Mouse (Mus musculus) mouse trophoblast stem cell (cell line): ENCODE measurements around the gene Becn1.

Experiments
- in situ Hi-C, 2 experiments: fragments of 300-500 bp; cut with MseI, MboI; formaldehyde crosslinking; loops; 2 replicates in 1 of 2; 3 replicates in 1 of 2; pipeline ENCODE4 v1.15.1; 2025

Becn1 gene

DNA sequence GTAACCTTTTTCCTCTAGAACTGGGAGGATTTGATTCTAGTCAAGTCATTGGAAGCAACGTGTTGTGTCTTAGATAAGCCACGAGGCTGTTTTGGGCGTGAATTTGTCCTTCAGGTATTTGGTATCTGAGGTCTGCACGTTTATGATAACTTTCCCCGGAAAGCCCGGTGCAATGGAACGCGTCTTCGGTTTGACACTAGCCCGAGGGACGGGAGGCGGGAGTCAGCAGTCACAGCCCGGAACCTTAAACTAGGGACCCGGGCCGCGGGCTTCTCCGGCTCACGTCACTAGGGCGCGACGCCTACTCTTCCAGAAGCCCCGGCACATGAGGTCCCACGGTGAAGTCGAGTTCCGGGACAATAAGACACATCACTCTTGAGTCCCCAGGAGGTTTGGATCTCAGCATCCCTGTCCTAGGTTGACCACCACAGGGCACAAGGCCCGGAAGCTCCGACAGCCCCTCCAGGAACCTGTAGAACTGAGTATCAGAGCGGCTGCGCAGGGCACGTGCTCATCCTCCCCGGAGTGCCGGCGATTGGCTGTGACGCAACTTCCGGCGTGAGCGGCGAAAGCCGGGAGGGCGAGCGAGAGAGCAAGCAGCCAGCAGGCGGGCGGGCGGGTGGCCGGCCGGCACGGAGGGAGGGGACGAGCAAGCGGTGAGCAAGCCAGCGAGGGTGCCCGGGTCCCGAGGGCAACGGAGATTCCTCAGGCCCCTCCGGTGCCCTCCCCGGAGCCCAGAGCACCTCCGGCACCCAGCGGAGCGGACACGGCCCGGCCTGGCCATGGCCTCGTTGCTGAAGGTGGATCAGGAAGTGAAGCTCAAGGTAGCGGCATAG is 13.8 kb upstream of the Becn1 start, which contains the start of gene Psme3:
Gene Psme3, plus strand, starts transcription at position 549 of the 836 bp plus-strand sequence.
- in situ Hi-C loops, result no loop called here

GRCm38 (mm10) chr11:101315082-101315650 is 13.1 kb upstream of the Becn1 start:
- in situ Hi-C loops, result no loop called here

DNA sequence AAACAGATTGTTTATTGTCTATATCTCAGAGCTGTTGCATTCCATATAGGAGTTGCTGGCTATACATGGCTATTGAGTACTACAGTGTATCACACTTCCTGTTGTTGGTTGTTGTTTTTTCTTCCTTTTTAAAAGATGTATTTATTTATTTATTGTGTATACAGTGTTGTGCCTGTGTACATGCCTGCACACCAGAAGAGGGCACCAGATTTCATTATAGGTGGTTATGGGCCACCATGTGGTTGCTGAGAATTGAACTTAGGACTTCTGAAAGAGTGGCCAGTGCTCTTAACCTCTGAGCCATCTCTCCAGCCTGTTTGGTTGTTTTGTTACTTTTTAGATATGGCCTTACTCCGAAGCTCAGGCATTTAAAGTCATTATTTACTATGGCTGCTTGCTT is 12.5 kb upstream of the Becn1 start:
- in situ Hi-C loops, result no loop called here

- in situ Hi-C loops, result no loop called here
Measured at GRCm38 (mm10) chr11:101312150-101312549, 10.1 kb upstream of the Becn1 start.

- in situ Hi-C loops, result no loop called here
Measured at GRCm38 (mm10) chr11:101311083-101311482, 9.0 kb upstream of the Becn1 start.

- in situ Hi-C loops, result loop anchor here in 1 of 2 experiments (10.0 kb wide), 1 partner anchor 93 kb away; no protein-coding TSS in a partner anchor
Measured at GRCm38 (mm10) chr11:101307744-101308143, 5.7 kb upstream of the Becn1 start.

GRCm38 (mm10) chr11:101301299-101302003 is 635 bp downstream of the Becn1 start:
- in situ Hi-C loops, result loop anchor here in 1 of 2 experiments (10.0 kb wide), 1 partner anchor 87 kb away; no protein-coding TSS in a partner anchor

- in situ Hi-C loops, result loop anchor here in 1 of 2 experiments (10.0 kb wide), 1 partner anchor 86 kb away; no protein-coding TSS in a partner anchor
Measured at GRCm38 (mm10) chr11:101300881-101301280, 1.2 kb downstream of the Becn1 start.

DNA sequence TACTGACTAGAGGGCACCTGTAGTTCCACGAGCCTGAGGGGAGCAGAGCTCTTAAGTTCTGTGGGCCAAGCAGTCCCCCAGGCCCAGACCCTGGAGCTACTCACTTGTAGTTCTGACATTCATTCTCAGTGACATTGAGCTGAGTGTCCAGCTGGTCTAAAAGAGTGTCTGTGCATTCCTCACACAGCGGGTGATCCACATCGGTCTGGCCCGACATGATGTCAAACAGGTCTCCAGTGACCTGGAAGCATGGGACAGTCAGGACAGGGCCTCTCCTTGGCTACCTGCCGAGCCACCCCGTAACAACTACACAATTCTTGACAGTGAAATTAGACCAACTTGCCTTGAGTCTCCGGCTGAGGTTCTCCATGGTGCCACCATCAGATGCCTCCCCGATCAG is 6.9 kb downstream of the Becn1 start:
- in situ Hi-C loops, result no loop called here

DNA sequence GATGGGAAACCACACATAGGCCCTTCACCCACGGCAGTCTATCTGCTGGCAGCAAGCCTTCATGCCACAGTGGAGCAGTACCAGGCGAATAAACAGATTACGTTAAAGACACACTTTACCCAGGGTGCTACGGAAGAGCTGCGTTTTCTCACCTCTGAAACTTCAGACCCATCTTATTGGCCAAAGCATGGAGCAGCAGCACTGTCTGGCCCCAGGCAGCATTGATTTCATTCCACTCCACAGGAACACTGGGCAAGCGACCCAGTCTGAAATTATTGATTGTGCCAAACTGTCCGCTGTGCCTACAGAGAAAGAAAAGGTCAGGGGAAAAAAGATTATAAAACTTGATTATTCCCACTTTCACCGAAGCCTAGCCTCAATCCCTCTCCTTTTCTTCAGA is 10.9 kb downstream of the Becn1 start:
- in situ Hi-C loops, result no loop called here

DNA sequence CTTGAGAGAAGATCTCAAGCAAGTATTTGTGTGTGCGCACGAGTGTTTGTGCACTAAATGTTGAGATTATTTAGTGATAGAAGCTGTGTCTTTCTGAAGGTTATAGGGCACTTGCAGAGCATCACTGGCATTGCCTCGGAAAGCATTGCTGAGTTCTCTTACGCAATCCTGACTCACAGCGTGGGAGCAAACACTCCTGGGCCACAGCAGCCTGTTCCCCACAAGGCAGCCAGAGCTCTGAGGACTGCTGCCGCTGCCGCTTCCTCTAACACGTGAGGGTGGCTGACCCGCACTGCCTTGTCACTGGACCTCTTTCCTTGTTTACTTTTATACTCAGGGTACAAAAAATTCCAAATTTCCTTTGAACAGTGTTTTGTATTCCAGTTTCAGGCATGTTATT is 14.8 kb downstream of the Becn1 start:
- in situ Hi-C loops, result no loop called here

DNA sequence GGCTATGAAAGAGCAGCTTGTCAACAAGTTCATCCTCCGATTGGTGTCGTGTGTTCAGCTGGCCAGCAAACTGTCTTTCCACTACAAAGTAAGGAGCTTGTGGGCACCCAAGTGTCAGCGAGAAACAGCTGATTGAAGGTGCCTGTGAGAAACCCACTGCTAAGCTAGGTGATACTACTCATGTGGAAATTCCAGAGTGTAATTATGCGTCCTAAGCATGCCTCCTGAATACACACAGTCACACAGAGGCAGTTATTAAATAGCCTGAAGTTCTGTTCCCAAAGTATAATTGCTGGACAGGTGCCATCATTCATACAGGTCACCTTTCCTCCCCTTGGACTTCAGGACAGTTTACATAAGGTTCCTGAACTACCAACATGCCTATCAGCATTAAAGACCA is 18.3 kb downstream of the Becn1 start:
- in situ Hi-C loops, result no loop called here

- in situ Hi-C loops, result no loop called here
Measured at GRCm38 (mm10) chr11:101282896-101283295, 19.2 kb downstream of the Becn1 start.

DNA sequence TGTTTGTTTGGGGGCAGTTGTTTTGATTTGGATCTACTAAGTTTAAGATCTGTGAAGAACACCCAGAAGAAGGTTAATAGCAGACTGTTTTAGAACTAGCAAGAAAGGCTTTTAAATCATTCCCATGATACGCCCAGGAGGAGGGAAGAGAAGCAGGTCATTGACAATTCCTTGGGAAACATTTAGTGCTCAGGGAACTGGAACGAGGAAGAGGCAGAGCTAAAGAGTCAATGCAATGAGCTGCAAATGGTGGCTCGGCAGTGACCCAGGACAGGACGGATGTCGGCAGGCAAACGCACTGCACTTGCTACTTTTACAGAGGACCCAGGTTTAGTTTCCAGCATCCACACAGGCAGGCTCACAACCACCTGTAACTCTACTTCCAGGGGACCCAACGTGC is 21.2 kb downstream of the Becn1 start:
- in situ Hi-C loops, result no loop called here

- in situ Hi-C loops, result no loop called here
Measured at GRCm38 (mm10) chr11:101279193-101279569, 22.9 kb downstream of the Becn1 start.

- in situ Hi-C loops, result no loop called here
Measured at GRCm38 (mm10) chr11:101278223-101279192, 23.6 kb downstream of the Becn1 start, which contains the start of the genes Cntd1 and Coa3. Gene Cntd1 (plus strand): TSS chr11:101279012. Gene Coa3 (minus strand): TSS chr11:101279114.

GRCm38 (mm10) chr11:101277381-101278222 is 24.5 kb downstream of the Becn1 start:
- in situ Hi-C loops, result no loop called here

- in situ Hi-C loops, result no loop called here
Measured at GRCm38 (mm10) chr11:101276319-101277070, 25.6 kb downstream of the Becn1 start.

DNA sequence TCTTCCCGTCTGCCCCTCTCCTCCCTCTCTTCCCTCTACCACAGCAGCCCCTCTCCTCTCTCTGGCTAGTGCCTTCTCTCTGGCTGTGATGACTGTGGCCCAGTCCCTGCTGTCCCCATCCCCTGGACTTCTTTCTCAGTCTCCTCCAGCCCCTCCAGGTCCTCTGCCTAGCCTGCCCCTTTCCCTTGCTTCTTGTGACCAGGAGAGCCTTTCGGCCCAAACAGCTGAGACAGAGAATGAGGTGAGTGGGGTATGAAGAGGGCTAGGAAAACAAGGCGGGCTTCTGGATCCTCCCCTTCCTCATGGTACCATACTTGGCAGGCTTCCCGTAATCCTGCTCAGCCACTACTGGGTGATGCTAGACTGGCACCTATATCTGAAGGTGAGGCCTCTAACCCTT is 26.8 kb downstream of the Becn1 start:
- in situ Hi-C loops, result no loop called here
